ENCODE assay signal across 8 mouse cellular contexts in the genomic region with DNA sequence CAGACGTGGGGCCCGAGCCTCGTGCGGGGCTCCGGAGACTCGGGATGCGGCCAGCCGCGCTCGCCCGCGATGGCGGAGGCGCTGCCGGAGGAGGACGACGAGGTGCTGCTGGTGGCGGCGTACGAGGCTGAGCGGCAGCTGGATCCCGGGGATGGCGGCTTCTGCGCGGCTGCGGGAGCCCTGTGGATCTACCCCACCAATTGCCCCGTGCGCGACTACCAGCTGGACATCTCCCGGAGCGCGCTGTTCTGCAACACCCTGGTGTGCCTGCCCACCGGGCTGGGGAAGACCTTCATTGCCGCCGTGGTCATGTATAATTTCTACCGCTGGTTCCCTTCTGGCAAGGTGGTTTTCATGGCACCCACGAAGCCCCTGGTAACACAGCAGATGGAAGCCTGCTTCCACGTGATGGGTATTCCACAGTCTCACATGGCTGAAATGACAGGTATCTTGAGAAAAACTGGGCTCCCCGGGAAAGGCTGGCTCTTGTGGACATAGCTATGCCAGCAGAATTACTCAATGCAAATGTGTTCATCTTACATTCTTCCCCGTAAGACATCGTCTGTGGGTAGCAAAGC. TPM values are rescaled to one million over a fixed set of nuclear protein-coding genes. Genes with fewer than 3 reads are reported as not detected.
DNase-seq lines count a peak whose midpoint lies in the region; ATAC-seq lines count a peak whose summit lies in the region.

No protein-coding gene starts in this region.

- peak; percentile 40 for DNase-seq in embryo, embryonic 10.5 days (ENCODE audit: low spot score)
- no peak for DNase-seq in embryo, embryonic 10 days (ENCODE audit: low spot score)
- DNase-seq in neural tube, embryonic 11.5 days (ENCODE audit: low spot score) = no peak
- no peak for DNase-seq in neural tube, embryonic 10.5 days (ENCODE audit: extremely low spot score, low spot score)
- DNase-seq in forelimb bud, embryonic 11.5 days (ENCODE audit: low read depth, low spot score) = peak; percentile 4
- no peak for DNase-seq in cerebellum, adult 9-11 months
- DNase-seq in cerebellum, postnatal 10 days = no peak

- H3K27me3 ChIP-seq in neural tube, embryonic 11.5 days (ENCODE audit: control insufficient read depth, insufficient read depth, low read length) = no peaks in the 10 kb centered on the region
- H3K27me3 ChIP-seq in megakaryocyte, embryonic 14.5 days (replicated peaks) = no peaks in the 10 kb centered on the region

- H3K4me2 ChIP-seq in neural tube, embryonic 11.5 days (ENCODE audit: low read depth) = peak overlapping the region; percentile 79

- no peaks in the 10 kb centered on the region; the same call in 1 of the 2 replicates for H3K36me3 ChIP-seq in neural tube, embryonic 11.5 days (ENCODE audit: control insufficient read depth, insufficient read depth, low read length)
- H3K36me3 ChIP-seq in megakaryocyte, embryonic 14.5 days (replicated peaks; ENCODE audit: low read length) = peaks cover 15% of the 10 kb centered on the region

- peak overlapping the region; percentile 67 for H3K27ac ChIP-seq in neural tube, embryonic 11.5 days (ENCODE audit: low read depth, low read length)

- H3K4me1 ChIP-seq in neural tube, embryonic 11.5 days (ENCODE audit: control insufficient read depth, insufficient read depth, low read length) = peaks cover 6% of the 10 kb centered on the region
- peaks cover 39% of the 10 kb centered on the region for H3K4me1 ChIP-seq in megakaryocyte, embryonic 14.5 days

- peak overlapping the region; percentile 86 for H3K4me3 ChIP-seq in neural tube, embryonic 11.5 days (ENCODE audit: low read depth, low read length)
- peak overlapping the region; percentile 98 for H3K4me3 ChIP-seq in megakaryocyte, embryonic 14.5 days (replicated peaks)

- no peak for ATAC-seq in neural tube, embryonic 11.5 days (ENCODE audit: insufficient read depth, low FRiP score, low TSS enrichment)

- WGBS in neural tube, embryonic 11.5 days = under 1% methylated on average over 27 of the region's 41 CpGs

- no peaks in the 10 kb centered on the region for H3K9me3 ChIP-seq in neural tube, embryonic 11.5 days (ENCODE audit: control insufficient read depth, low read length)
- H3K9me3 ChIP-seq in megakaryocyte, embryonic 14.5 days = no peaks in the 10 kb centered on the region

- peak overlapping the region; percentile 79 for H3K9ac ChIP-seq in neural tube, embryonic 11.5 days (ENCODE audit: low read length)

RNA-seq across cellular contexts. Expression of gene Fancm, which starts 0.4 kb away (rescaled TPM):
- polyA plus RNA-seq in neural tube, embryonic 11.5 days (2014; fragmentation: Nextera tagmentation; extraction: Ambion mirVana) = 11.9 and 15.0 TPM in 2 replicates
- polyA plus RNA-seq in megakaryocyte, embryonic 14.5 days (2012; ENCODE audit: insufficient read depth, low replicate concordance) = 0.26 and 1.0 TPM in 2 replicates

RNA-seq across cellular contexts. Expression of gene Fkbp3, which starts 2.0 kb away (rescaled TPM):
- 625 and 636 TPM in 2 replicates for polyA plus RNA-seq in neural tube, embryonic 11.5 days (2014; fragmentation: Nextera tagmentation; extraction: Ambion mirVana)
- 40.1 TPM in 1 of 2 replicates, not detected in the other for polyA plus RNA-seq in megakaryocyte, embryonic 14.5 days (2012; ENCODE audit: insufficient read depth, low replicate concordance)

RNA-seq across cellular contexts. Expression of gene Prpf39, which starts 39.7 kb away (rescaled TPM):
- polyA plus RNA-seq in neural tube, embryonic 11.5 days (2014; fragmentation: Nextera tagmentation; extraction: Ambion mirVana) = 57.3 and 57.9 TPM in 2 replicates
- 0.63 and 1.3 TPM in 2 replicates for polyA plus RNA-seq in megakaryocyte, embryonic 14.5 days (2012; ENCODE audit: insufficient read depth, low replicate concordance)

Comparison
In these comparisons a context has a peak if more than half of its experiments do, and no peak if none do; other contexts are left out.
1. DNase-seq: peak in embryo, embryonic 10.5 days (single experiment) and forelimb bud, embryonic 11.5 days (single experiment); none in embryo, embryonic 10 days (single experiment), neural tube, embryonic 11.5 days (single experiment), neural tube, embryonic 10.5 days (single experiment), cerebellum, adult 9-11 months (single experiment) and cerebellum, postnatal 10 days (0 of 2).
2. RNA of gene Fkbp3, which starts 2.0 kb away (polyA plus RNA-seq): 625 to 636 TPM in neural tube, embryonic 11.5 days; 40.1 TPM in megakaryocyte, embryonic 14.5 days; every median in the first group is over 10 times any median in the second.
3. RNA of gene Prpf39, which starts 39.7 kb away (polyA plus RNA-seq): 57.3 to 57.9 TPM in neural tube, embryonic 11.5 days; 0.63 to 1.3 TPM in megakaryocyte, embryonic 14.5 days; every median in the first group is over 10 times any median in the second.